Mouse (Mus musculus) MEL (cell line): ENCODE results near the gene Galnt9. TPM values are rescaled to one million over a fixed set of nuclear protein-coding genes. Genes with fewer than 3 reads are reported as not detected.

Experiments
- DNase-seq: peaks from one replicate; pipeline ENCODE4 v3.0.0; 2011; ENCODE audit warnings: low read depth, low spot score
- H3K27ac ChIP-seq: 2 replicates; pipeline ENCODE4 v1.5.1; 2012; ENCODE audit warnings: low read depth, mild to moderate bottlenecking, control low read depth, low read length, moderate library complexity; ENCODE audit not compliant: control insufficient read depth
- H3K27me3 ChIP-seq, 2 experiments: fragments of 150-350 bp in 1 of 2; sonication (generic) in 1 of 2; 2 replicates each; pipeline ENCODE4 v1.6.1; 2012; ENCODE audit warnings: low read length in 2 of 2, mild to moderate bottlenecking in 2 of 2, improper control_type of control experiment in 1 of 2, moderate library complexity in 1 of 2; ENCODE audit not compliant: insufficient read depth in 2 of 2, control insufficient read depth in 1 of 2
- H3K36me3 ChIP-seq, 2 experiments: 2 replicates each; pipeline ENCODE4 v1.6.1; 2012 to 2014; ENCODE audit warnings: low read length in 2 of 2, improper control_type of control experiment in 1 of 2, inconsistent platforms in 1 of 2, mild to moderate bottlenecking in 1 of 2; ENCODE audit not compliant: insufficient read depth in 2 of 2, control insufficient read depth in 1 of 2
- H3K4me1 ChIP-seq, 2 experiments: fragments of 150-350 bp in 1 of 2; sonication (generic) in 1 of 2; 2 replicates each; pipeline ENCODE4 v1.6.1; 2012; ENCODE audit warnings: low read length in 2 of 2, improper control_type of control experiment in 1 of 2, mild to moderate bottlenecking in 1 of 2; ENCODE audit not compliant: insufficient read depth in 2 of 2, control insufficient read depth in 1 of 2
- H3K4me3 ChIP-seq, 2 experiments: fragments of 150-350 bp in 1 of 2; sonication (generic) in 1 of 2; 2 replicates each; pipeline ENCODE4 v1.5.1; 2012; ENCODE audit warnings: low read depth in 2 of 2, low read length in 2 of 2, mild to moderate bottlenecking in 2 of 2, moderate library complexity in 2 of 2, control low read depth in 1 of 2, improper control_type of control experiment in 1 of 2; ENCODE audit not compliant: control insufficient read depth in 1 of 2, insufficient read depth in 1 of 2
- H3K79me2 ChIP-seq: 2 replicates; pipeline ENCODE4 v1.6.1; 2012; ENCODE audit warnings: mild to moderate bottlenecking, low read length, moderate library complexity; ENCODE audit not compliant: control insufficient read depth, poor library complexity, insufficient read depth
- H3K9ac ChIP-seq: 2 replicates; pipeline ENCODE4 v1.6.1; 2012; ENCODE audit warnings: low read depth, mild to moderate bottlenecking, control low read depth, low read length, moderate library complexity; ENCODE audit not compliant: control insufficient read depth, poor library complexity, severe bottlenecking
- H3K9me3 ChIP-seq: fragments of 150-350 bp; sonication (generic); replicated peaks from 2 replicates; pipeline ENCODE4 v1.6.1; 2012; ENCODE audit warnings: mild to moderate bottlenecking, low read length, improper control_type of control experiment, moderate library complexity; ENCODE audit not compliant: insufficient read depth
- CHD1 ChIP-seq: IDR thresholded peaks from 2 replicates; pipeline ENCODE4 v1.6.1; 2012; ENCODE audit warnings: low read depth, mild to moderate bottlenecking, inconsistent platforms, low read length, improper control_type of control experiment
- CHD2 ChIP-seq: IDR thresholded peaks from 2 replicates; pipeline ENCODE4 v1.6.1; 2011; ENCODE audit warnings: low read length, improper control_type of control experiment
- EP300 ChIP-seq, 2 experiments: IDR thresholded peaks; 2 replicates each; pipeline ENCODE4 v1.6.1; 2011; ENCODE audit warnings: improper control_type of control experiment in 2 of 2, low read length in 2 of 2, low read depth in 1 of 2, mild to moderate bottlenecking in 1 of 2
- ETS1 ChIP-seq: IDR thresholded peaks from 2 replicates; pipeline ENCODE4 v1.6.1; 2012; ENCODE audit warnings: low read depth, mild to moderate bottlenecking, inconsistent platforms, low read length, improper control_type of control experiment, moderate library complexity
- GABPA ChIP-seq: IDR thresholded peaks from 2 replicates; pipeline ENCODE4 v1.6.1; 2012; ENCODE audit warnings: low read depth, mild to moderate bottlenecking, inconsistent platforms, low read length, improper control_type of control experiment, moderate library complexity
- GATA1 ChIP-seq: IDR thresholded peaks from 2 replicates; pipeline ENCODE4 v1.6.1; 2011; ENCODE audit warnings: low read depth, low read length, improper control_type of control experiment
- MAFK ChIP-seq: IDR thresholded peaks from 2 replicates; pipeline ENCODE4 v1.6.1; 2011; ENCODE audit warnings: low read depth, mild to moderate bottlenecking, low read length, improper control_type of control experiment, borderline replicate concordance
- MAX ChIP-seq: IDR thresholded peaks from 2 replicates; pipeline ENCODE4 v1.6.1; 2011; ENCODE audit warnings: low read length, improper control_type of control experiment
- MAZ ChIP-seq: IDR thresholded peaks from 2 replicates; pipeline ENCODE4 v1.6.1; 2012; ENCODE audit warnings: low read depth, mild to moderate bottlenecking, inconsistent platforms, low read length, improper control_type of control experiment
- MXI1 ChIP-seq: IDR thresholded peaks from 2 replicates; pipeline ENCODE4 v1.6.1; 2011; ENCODE audit warnings: mild to moderate bottlenecking, low read depth, low read length, improper control_type of control experiment
- MYB ChIP-seq: IDR thresholded peaks from 2 replicates; pipeline ENCODE4 v1.6.1; 2011; ENCODE audit warnings: mild to moderate bottlenecking, low read depth, low read length, improper control_type of control experiment
- MYC ChIP-seq: IDR thresholded peaks from 2 replicates; pipeline ENCODE4 v1.6.1; 2011; ENCODE audit warnings: low read depth, mild to moderate bottlenecking, low read length, improper control_type of control experiment, moderate library complexity
- NELFE ChIP-seq: IDR thresholded peaks from 2 replicates; pipeline ENCODE4 v1.6.1; 2011; ENCODE audit warnings: low read depth, low read length, improper control_type of control experiment
- POLR2A ChIP-seq, 2 experiments: IDR thresholded peaks; 2 replicates each; pipeline ENCODE4 v1.6.1; 2011 to 2012; ENCODE audit warnings: low read length in 2 of 2, mild to moderate bottlenecking in 2 of 2, control low read depth in 1 of 2, improper control_type of control experiment in 1 of 2, low read depth in 1 of 2, moderate library complexity in 1 of 2; ENCODE audit not compliant: control insufficient read depth in 1 of 2, insufficient read depth in 1 of 2, poor library complexity in 1 of 2
- RAD21 ChIP-seq: IDR thresholded peaks from 2 replicates; pipeline ENCODE4 v1.6.1; 2011; ENCODE audit warnings: mild to moderate bottlenecking, low read depth, low read length, improper control_type of control experiment
- RCOR1 ChIP-seq: IDR thresholded peaks from 2 replicates; pipeline ENCODE4 v1.6.1; 2012; ENCODE audit warnings: low read depth, mild to moderate bottlenecking, inconsistent platforms, low read length, improper control_type of control experiment
- SIN3A ChIP-seq: IDR thresholded peaks from 2 replicates; pipeline ENCODE4 v1.6.1; 2012; ENCODE audit warnings: low read length, improper control_type of control experiment, inconsistent platforms
- TAL1 ChIP-seq: IDR thresholded peaks from 2 replicates; pipeline ENCODE4 v1.6.1; 2012; ENCODE audit warnings: mild to moderate bottlenecking, inconsistent platforms, low read length, moderate library complexity, mixed read lengths
- TBP ChIP-seq: IDR thresholded peaks from 2 replicates; pipeline ENCODE4 v1.8.0; 2011; ENCODE audit warnings: low read depth, low read length, improper control_type of control experiment
- UBTF ChIP-seq: IDR thresholded peaks from 2 replicates; pipeline ENCODE4 v1.6.1; 2012; ENCODE audit warnings: low read depth, mild to moderate bottlenecking, inconsistent platforms, low read length, improper control_type of control experiment, moderate library complexity, borderline replicate concordance; ENCODE audit not compliant: insufficient read depth
- USF1 ChIP-seq: IDR thresholded peaks from 2 replicates; pipeline ENCODE4 v1.6.1; 2014; ENCODE audit warnings: low read depth, mild to moderate bottlenecking, inconsistent platforms, low read length, improper control_type of control experiment, moderate library complexity
- ZC3H11A ChIP-seq: IDR thresholded peaks from 2 replicates; pipeline ENCODE4 v1.6.1; 2012; ENCODE audit warnings: low read depth, mild to moderate bottlenecking, inconsistent platforms, low read length, improper control_type of control experiment
- ZMIZ1 ChIP-seq: IDR thresholded peaks from 2 replicates; pipeline ENCODE4 v1.6.1; 2012; ENCODE audit warnings: low read depth, mild to moderate bottlenecking, inconsistent platforms, low read length, improper control_type of control experiment, moderate library complexity
- ZNF384 ChIP-seq: IDR thresholded peaks from 2 replicates; pipeline ENCODE4 v1.6.1; 2012; ENCODE audit warnings: low read depth, mild to moderate bottlenecking, inconsistent platforms, low read length, improper control_type of control experiment
- polyA plus RNA-seq, 2 experiments: library from polyadenylated mRNA; stranded (reverse) in 1 of 2; unstranded in 1 of 2; fragments of >175 nt in 1 of 2; fragments of >200 nt in 1 of 2; gene quantifications; 2 replicates each; pipeline versions ENCODE4 v1.2.1 to v1.2.4; 2012; ENCODE audit warnings: low replicate concordance in 2 of 2, low read depth in 1 of 2; ENCODE audit not compliant: insufficient read length in 2 of 2, insufficient read depth in 1 of 2, missing spikeins in 1 of 2
- total RNA-seq: library from RNA; depleted of rRNA; stranded (reverse); fragments of 300-350 nt; gene quantifications from 2 replicates; pipeline ENCODE4 v1.2.3, GENCODE M21; 2012

The Galnt9 gene
- total and polyA plus RNA-seq, 3 experiments = 0.23 to 0.99 TPM; not detected in 1

DNA sequence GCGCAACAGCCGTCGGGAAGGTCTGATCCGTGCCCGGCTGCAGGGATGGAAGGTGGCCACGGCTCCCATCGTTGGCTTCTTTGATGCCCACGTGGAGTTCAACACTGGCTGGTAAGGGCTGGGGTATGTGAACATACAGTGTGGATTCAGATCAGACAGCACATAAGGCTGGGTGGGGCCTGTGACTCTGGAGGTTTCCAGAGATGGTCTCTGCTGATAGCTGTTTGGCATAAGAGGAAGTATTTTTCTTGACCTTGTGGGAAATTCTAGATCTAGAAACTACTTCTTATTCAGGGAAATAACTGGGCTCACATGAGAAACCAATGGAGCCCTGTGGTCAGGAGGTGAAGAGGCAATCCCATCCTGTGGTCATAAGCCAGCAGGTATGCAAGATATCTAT is 45.7 kb downstream of the Galnt9 start:
- H3K79me2 ChIP-seq = no peaks in the 10 kb centered on the region
- no peak for TF ChIP-seq RCOR1
- TF ChIP-seq RAD21 = no peak
- no peak for TF ChIP-seq POLR2A (IDR thresholded peaks at IDR 0.05; ENCODE audit: control insufficient read depth in 1 of 2, insufficient read depth in 1 of 2, low read depth in 1 of 2, low read length in 2 of 2, poor library complexity in 1 of 2)
- peak in 1 of 2 experiments; percentile 34; a peak in 1 of 4 replicates for TF ChIP-seq EP300 (IDR thresholded peaks at IDR 0.05; ENCODE audit: low read depth in 1 of 2, low read length in 2 of 2)
- no peak for TF ChIP-seq GABPA
- peak; percentile 91 for TF ChIP-seq GATA1
- TF ChIP-seq CHD1 = no peak
- no peak for TF ChIP-seq TBP
- no peak for TF ChIP-seq NELFE
- no peak for TF ChIP-seq MAZ
- TF ChIP-seq MYC = no peak
- TF ChIP-seq, all 39 proteins: peak for 2
- Histone ChIP-seq H3K36me3 (peaks cover 0 to 21% of the 10 kb centered on the region in 2 experiments; a peak in 2 of 4 replicates), H3K9me3 (no peaks in the 10 kb centered on the region), H3K27me3 (no peaks in the 10 kb centered on the region), H3K27ac (0 out of 2 replicates have a peak overlapping the region, but pooled peaks have one; percentile 1), H3K4me1 (peaks cover 3 to 32% of the 10 kb centered on the region in 2 experiments), H3K9ac (no peak overlapping the region), H3K4me3 (no peak overlapping the region)
- DNase-seq = peak; percentile 60

- Histone ChIP-seq H3K36me3 (peaks cover 0 to 34% of the 10 kb centered on the region in 2 experiments; a peak in 2 of 4 replicates), H3K4me1 (peaks cover 6 to 59% of the 10 kb centered on the region in 2 experiments), H3K27me3 (no peaks in the 10 kb centered on the region), H3K9ac (no peak overlapping the region), H3K9me3 (no peaks in the 10 kb centered on the region), H3K79me2 (no peaks in the 10 kb centered on the region), H3K27ac (peak overlapping the region; percentile 34), H3K4me3 (no peak overlapping the region)
- peak; percentile 76 for DNase-seq
- no peak for TF ChIP-seq UBTF
- TF ChIP-seq USF1 = no peak
- TF ChIP-seq NELFE = no peak
- 0 out of 2 replicates have a peak, but pooled peaks have one; percentile 37 for TF ChIP-seq CHD1
- no peak for TF ChIP-seq ETS1
- no peak for TF ChIP-seq SIN3A
- no peak for TF ChIP-seq ZMIZ1
- no peak for TF ChIP-seq RCOR1
- TF ChIP-seq MXI1 = no peak
- TF ChIP-seq ZNF384 = no peak
- TF ChIP-seq TBP = no peak
- no peak for TF ChIP-seq CHD2
- TF ChIP-seq GATA1 = 0 out of 2 replicates have a peak, but pooled peaks have one; percentile 15
- TF ChIP-seq MYB = 0 out of 2 replicates have a peak, but pooled peaks have one; percentile 36
- TF ChIP-seq RAD21 = no peak
- no peak for TF ChIP-seq TAL1
- 0 out of 2 replicates have a peak, but pooled peaks have one; percentile 2 for TF ChIP-seq ZC3H11A
- no peak for TF ChIP-seq MYC
- peak; percentile 50 to 64 for TF ChIP-seq EP300 (IDR thresholded peaks at IDR 0.05; ENCODE audit: low read depth in 1 of 2, low read length in 2 of 2)
- TF ChIP-seq MAFK = no peak
- no peak for TF ChIP-seq MAX
- no peak for TF ChIP-seq MAZ
These were observed 50.3 kb downstream of the Galnt9 start for GRCm38 (mm10) chr5:110594465-110594864.
